Mouse (Mus musculus): ENCODE results near the gene Nags. TPM values are rescaled to one million over a fixed set of nuclear protein-coding genes. Genes with fewer than 3 reads are reported as not detected.

Gene Nags
- total RNA-seq, 2 experiments from 2014 or later, result not detected

Other genes starting within 250 kb of the Nags start
- gene Sost, start 178.5 kb upstream of the Nags start, total RNA-seq (2021), result not detected
- not detected for gene Cfap97d1, start 161.2 kb upstream of the Nags start, total RNA-seq (2021)
- 100 to 1,000 TPM; 134 to 137 TPM for gene Dusp3, start 158.5 kb upstream of the Nags start, total RNA-seq (2021)
- gene Mpp3, start 117.1 kb upstream of the Nags start, total RNA-seq (2021), result 10 to 100 TPM; 17.6 to 29.5 TPM
- 10 to 100 TPM; 13.1 to 16.5 TPM for gene Cd300lg, start 104.0 kb upstream of the Nags start, total RNA-seq (2021)
- gene Mpp2, start 57.0 kb upstream of the Nags start, total RNA-seq (2021), result 1 to 10 TPM; 1.2 to 2.1 TPM
- not detected for gene Ppy, start 44.2 kb upstream of the Nags start, total RNA-seq (2021)
- not detected for gene Pyy, start 37.7 kb upstream of the Nags start, total RNA-seq (2021)
- gene Tmem101, start 10.9 kb downstream of the Nags start, total RNA-seq (2021), result 10 to 100 TPM in 1 of 2 experiments, 1 to 10 TPM in 1; 9.8 to 12.6 TPM
- gene Lsm12, start 39.8 kb downstream of the Nags start, total RNA-seq (2021), result 10 to 100 TPM; 79.7 to 84.2 TPM
- 10 to 100 TPM; 37.8 to 44.5 TPM for gene G6pc3, start 44.1 kb downstream of the Nags start, total RNA-seq (2021)
- 10 to 100 TPM; 61.8 to 63.6 TPM for gene Hdac5, start 84.7 kb downstream of the Nags start, total RNA-seq (2021)
- not detected for gene BC030867, start 103.4 kb downstream of the Nags start, total RNA-seq (2021)
- 10 to 100 TPM; 70.0 to 71.3 TPM for gene Asb16, start 123.2 kb downstream of the Nags start, total RNA-seq (2021)
- gene Tmub2, start 139.4 kb downstream of the Nags start, total RNA-seq (2021), result 10 to 100 TPM; 11.5 to 14.6 TPM
- 10 to 100 TPM; 12.4 to 13.1 TPM for gene Atxn7l3, start 151.1 kb downstream of the Nags start, total RNA-seq (2021)
- gene Ubtf, start 174.2 kb downstream of the Nags start, total RNA-seq (2021), result 10 to 100 TPM; 36.6 to 37.8 TPM
- gene Slc4a1, start 220.7 kb downstream of the Nags start, total RNA-seq (2021), result under 1 TPM; 0.08 to 0.56 TPM
- under 1 TPM in 1 of 2 experiments, not detected in 1; 0.35 TPM for gene Rundc3a, start 247.9 kb downstream of the Nags start, total RNA-seq (2021)